Mouse (Mus musculus) CD4-positive helper T cell, adult 2 months (primary cell): Measurements from ENCODE around the gene Ubash3b.

Experiments
- DNase-seq: peaks from one replicate; pipeline ENCODE4 v3.0.0-alpha.2; 2012; ENCODE audit warnings: low read depth, missing footprints, low spot score

The Ubash3b gene

GRCm38 (mm10) chr9:41054166-41054565 lies 107.3 kb downstream of the Ubash3b start:
- DNase-seq: no peak

- DNase-seq: no peak
Observed at GRCm38 (mm10) chr9:41053478-41053877, 108.0 kb downstream of the Ubash3b start.

GRCm38 (mm10) chr9:41051080-41051932 lies 110.2 kb downstream of the Ubash3b start:
- DNase-seq: no peak

GRCm38 (mm10) chr9:41050331-41051079 lies 111.0 kb downstream of the Ubash3b start:
- no peak for DNase-seq

GRCm38 (mm10) chr9:41049282-41049681 lies 112.2 kb downstream of the Ubash3b start:
- no peak for DNase-seq

GRCm38 (mm10) chr9:41048820-41049219 lies 112.7 kb downstream of the Ubash3b start:
- DNase-seq: no peak

GRCm38 (mm10) chr9:41048216-41048615 lies 113.3 kb downstream of the Ubash3b start:
- peak; percentile 71 for DNase-seq

GRCm38 (mm10) chr9:41047654-41048053 lies 113.8 kb downstream of the Ubash3b start:
- DNase-seq: no peak

- DNase-seq: peak; percentile 76
Observed at GRCm38 (mm10) chr9:41044626-41045025, 116.9 kb downstream of the Ubash3b start.

- DNase-seq: no peak
Observed at GRCm38 (mm10) chr9:41043641-41044040, 117.9 kb downstream of the Ubash3b start.

GRCm38 (mm10) chr9:41041404-41041803 lies 120.1 kb downstream of the Ubash3b start:
- no peak for DNase-seq

GRCm38 (mm10) chr9:41038150-41038664 lies 123.3 kb downstream of the Ubash3b start:
- DNase-seq: no peak

- DNase-seq: no peak
Observed at GRCm38 (mm10) chr9:41031590-41032489, 129.7 kb downstream of the Ubash3b start.

GRCm38 (mm10) chr9:41029827-41030226 lies 131.7 kb downstream of the Ubash3b start:
- peak; percentile 42 for DNase-seq

- DNase-seq: peak; percentile 66
Observed at GRCm38 (mm10) chr9:41028470-41028869, 133.0 kb downstream of the Ubash3b start.

- no peak for DNase-seq
Observed at GRCm38 (mm10) chr9:41021690-41022089, 139.8 kb downstream of the Ubash3b start.

- no peak for DNase-seq
Observed at GRCm38 (mm10) chr9:41020486-41020885, 141.0 kb downstream of the Ubash3b start.

GRCm38 (mm10) chr9:41014512-41014911 lies 147.0 kb downstream of the Ubash3b start:
- no peak for DNase-seq

- no peak for DNase-seq
Observed at GRCm38 (mm10) chr9:41012456-41012855, 149.0 kb downstream of the Ubash3b start.

- no peak for DNase-seq
Observed at GRCm38 (mm10) chr9:41011512-41012436, 149.7 kb downstream of the Ubash3b start.
